Mouse (Mus musculus) liver, embryonic 13.5 days (tissue): Measurements from ENCODE around the gene Zhx3. TPM values are rescaled to one million over a fixed set of nuclear protein-coding genes. Genes with fewer than 3 reads are reported as not detected.

Experiments used
- ATAC-seq: fragments of 200-750 bp; cut with Nextera tagmentation; 2 replicates; pipeline ENCODE4 v1.8.0; 2017; ENCODE audit warnings: low read depth, mild to moderate bottlenecking, moderate number of reproducible peaks, moderate library complexity
- DNase-seq: peaks from one replicate; pipeline ENCODE4 v3.0.0; 2022
- H3K27ac ChIP-seq: fragments of 300-500 bp; sonication (generic); 2 replicates; pipeline ENCODE4 v1.5.1; 2015; ENCODE audit warnings: moderate library complexity, mild to moderate bottlenecking, inconsistent platforms
- H3K27me3 ChIP-seq: fragments of 300-500 bp; sonication (generic); 2 replicates; pipeline ENCODE4 v1.6.1; 2015; ENCODE audit warnings: mild to moderate bottlenecking, inconsistent platforms
- H3K36me3 ChIP-seq: fragments of 300-500 bp; sonication (generic); 2 replicates; pipeline ENCODE4 v1.6.1; 2015; ENCODE audit warnings: mild to moderate bottlenecking, inconsistent platforms
- H3K4me1 ChIP-seq: fragments of 300-500 bp; sonication (generic); replicated peaks from 2 replicates; pipeline ENCODE4 v1.6.1; 2015; ENCODE audit warnings: inconsistent platforms
- H3K4me2 ChIP-seq: fragments of 300-500 bp; sonication (generic); 2 replicates; pipeline ENCODE4 v1.6.1; 2015; ENCODE audit warnings: inconsistent platforms, mild to moderate bottlenecking, moderate library complexity
- H3K4me3 ChIP-seq: fragments of 300-500 bp; sonication (generic); replicated peaks from 2 replicates; pipeline ENCODE4 v1.5.1; 2015; ENCODE audit warnings: mild to moderate bottlenecking, inconsistent platforms
- H3K9ac ChIP-seq: fragments of 300-500 bp; sonication (generic); 2 replicates; pipeline ENCODE4 v1.6.1; 2015; ENCODE audit warnings: mild to moderate bottlenecking, inconsistent platforms
- H3K9me3 ChIP-seq: fragments of 300-500 bp; sonication (generic); replicated peaks from 2 replicates; pipeline ENCODE4 v1.6.1; 2016; ENCODE audit warnings: inconsistent platforms
- WGBS: fragments of 180-500 bp; shearing (Covaris S2); methylation state at CpG from one replicate; pipeline ENCODE4 v1.1.7; 2015; ENCODE audit not compliant: insufficient replicate concordance; 5-methylcytosine and 5-hydroxymethylcytosine counted together
- polyA plus RNA-seq: library from polyadenylated mRNA; unstranded; fragments of >200 nt; fragmentation: Nextera tagmentation; extraction: Ambion mirVana; gene quantifications from 2 replicates; pipeline ENCODE4 v1.2.1, GENCODE M21; 2015

The Zhx3 gene
- polyA plus RNA-seq, 1 experiment from 2014 or later, result 2.1 TPM

- Histone ChIP-seq H3K36me3 (no peaks in the 10 kb centered on the region), H3K27ac (no peak overlapping the region), H3K9ac (no peak overlapping the region), H3K4me2 (no peak overlapping the region), H3K4me1 (no peaks in the 10 kb centered on the region), H3K27me3 (no peaks in the 10 kb centered on the region), H3K9me3 (no peaks in the 10 kb centered on the region), H3K4me3 (no peak overlapping the region)
- ATAC-seq (no peak), DNase-seq (no peak)
These were observed 18.1 kb downstream of the Zhx3 start for GRCm38 (mm10) chr2:160854687-160855086.

GRCm38 (mm10) chr2:160850360-160850759 lies 22.4 kb downstream of the Zhx3 start:
- Histone ChIP-seq H3K27me3 (no peaks in the 10 kb centered on the region), H3K9me3 (no peaks in the 10 kb centered on the region), H3K4me1 (no peaks in the 10 kb centered on the region), H3K4me2 (no peak overlapping the region), H3K9ac (no peak overlapping the region), H3K4me3 (no peak overlapping the region), H3K27ac (no peak overlapping the region), H3K36me3 (no peaks in the 10 kb centered on the region)
- WGBS, result 62% methylated on average over 3 of the region's 3 CpGs
- no peak for DNase-seq
- ATAC-seq, result no peak

- no peak for DNase-seq
These were observed 23.1 kb downstream of the Zhx3 start for GRCm38 (mm10) chr2:160849617-160850240.

GRCm38 (mm10) chr2:160848186-160848585 lies 24.6 kb downstream of the Zhx3 start:
- Histone ChIP-seq H3K9me3 (no peaks in the 10 kb centered on the region), H3K27ac (no peak overlapping the region), H3K27me3 (no peaks in the 10 kb centered on the region), H3K4me2 (no peak overlapping the region), H3K9ac (no peak overlapping the region), H3K4me3 (no peak overlapping the region), H3K4me1 (no peaks in the 10 kb centered on the region), H3K36me3 (no peaks in the 10 kb centered on the region)
- DNase-seq (no peak), ATAC-seq (no peak)
- WGBS, result 70% methylated on average over 2 of the region's 2 CpGs

More at GRCm38 (mm10) chr2:160849617-160850240, 23.1 kb downstream of the Zhx3 start:
- no peaks in the 10 kb centered on the region for H3K27me3 ChIP-seq
- H3K9ac ChIP-seq, result no peak overlapping the region
- no peak overlapping the region for H3K4me3 ChIP-seq
- no peaks in the 10 kb centered on the region for H3K9me3 ChIP-seq
- H3K36me3 ChIP-seq, result no peaks in the 10 kb centered on the region
- no peak overlapping the region for H3K4me2 ChIP-seq
- no peak overlapping the region for H3K27ac ChIP-seq
- no peak for ATAC-seq
- H3K4me1 ChIP-seq, result no peaks in the 10 kb centered on the region
- WGBS, result 55% methylated on average over 3 of the region's 3 CpGs

GRCm38 (mm10) chr2:160847664-160848063 lies 25.1 kb downstream of the Zhx3 start:
- no peaks in the 10 kb centered on the region for H3K4me1 ChIP-seq
- DNase-seq (no peak), ATAC-seq (no peak)

GRCm38 (mm10) chr2:160840838-160841237 lies 32.0 kb downstream of the Zhx3 start:
- no peak for ATAC-seq
- DNase-seq, result no peak
- H3K4me2 ChIP-seq, result no peak overlapping the region
- no peaks in the 10 kb centered on the region for H3K36me3 ChIP-seq
- no peak overlapping the region for H3K9ac ChIP-seq
- H3K4me1 ChIP-seq, result no peaks in the 10 kb centered on the region
- H3K4me3 ChIP-seq, result no peak overlapping the region
- no peaks in the 10 kb centered on the region for H3K9me3 ChIP-seq
- no peaks in the 10 kb centered on the region for H3K27me3 ChIP-seq
- no peak overlapping the region for H3K27ac ChIP-seq

More at GRCm38 (mm10) chr2:160847664-160848063, 25.1 kb downstream of the Zhx3 start:
- no peak overlapping the region for H3K4me2 ChIP-seq
- no peaks in the 10 kb centered on the region for H3K27me3 ChIP-seq
- no peak overlapping the region for H3K4me3 ChIP-seq
- 56% methylated on average over 1 of the region's 1 CpGs for WGBS
- H3K36me3 ChIP-seq, result no peaks in the 10 kb centered on the region
- no peak overlapping the region for H3K27ac ChIP-seq
- no peak overlapping the region for H3K9ac ChIP-seq
- no peaks in the 10 kb centered on the region for H3K9me3 ChIP-seq

- Histone ChIP-seq H3K4me1 (no peaks in the 10 kb centered on the region), H3K27ac (no peak overlapping the region), H3K4me3 (no peak overlapping the region), H3K9ac (no peak overlapping the region), H3K4me2 (no peak overlapping the region), H3K9me3 (no peaks in the 10 kb centered on the region), H3K27me3 (no peaks in the 10 kb centered on the region), H3K36me3 (no peaks in the 10 kb centered on the region)
- ATAC-seq, result no peak
- no peak for DNase-seq
- 49% methylated on average over 1 of the region's 1 CpGs for WGBS
These were observed 62.0 kb downstream of the Zhx3 start for GRCm38 (mm10) chr2:160810802-160811201.

- Histone ChIP-seq H3K9me3 (no peaks in the 10 kb centered on the region), H3K4me2 (no peak overlapping the region), H3K4me3 (no peak overlapping the region), H3K27me3 (no peaks in the 10 kb centered on the region), H3K4me1 (no peaks in the 10 kb centered on the region), H3K27ac (no peak overlapping the region), H3K9ac (no peak overlapping the region), H3K36me3 (no peaks in the 10 kb centered on the region)
- no peak for ATAC-seq
- DNase-seq, result no peak
These were observed 62.4 kb downstream of the Zhx3 start for GRCm38 (mm10) chr2:160810376-160810775.

- Histone ChIP-seq H3K9me3 (no peaks in the 10 kb centered on the region), H3K4me2 (no peak overlapping the region), H3K4me1 (no peaks in the 10 kb centered on the region), H3K4me3 (no peak overlapping the region), H3K27me3 (no peaks in the 10 kb centered on the region), H3K27ac (no peak overlapping the region), H3K9ac (no peak overlapping the region), H3K36me3 (no peaks in the 10 kb centered on the region)
- DNase-seq (no peak), ATAC-seq (no peak)
- WGBS, result 44% methylated on average over 3 of the region's 3 CpGs
These were observed 66.7 kb downstream of the Zhx3 start for GRCm38 (mm10) chr2:160806091-160806521.

GRCm38 (mm10) chr2:160804794-160805527 lies 67.8 kb downstream of the Zhx3 start:
- ATAC-seq, result no peak
- Histone ChIP-seq H3K9me3 (no peaks in the 10 kb centered on the region), H3K27ac (no peak overlapping the region), H3K4me2 (no peak overlapping the region), H3K36me3 (no peaks in the 10 kb centered on the region), H3K4me3 (no peak overlapping the region), H3K27me3 (no peaks in the 10 kb centered on the region), H3K9ac (no peak overlapping the region), H3K4me1 (no peaks in the 10 kb centered on the region)
- WGBS, result 64% methylated on average over 4 of the region's 4 CpGs
- DNase-seq, result no peak

GRCm38 (mm10) chr2:160802326-160802725 lies 70.5 kb downstream of the Zhx3 start:
- H3K9me3 ChIP-seq, result no peaks in the 10 kb centered on the region
- no peak for DNase-seq
- no peak overlapping the region for H3K27ac ChIP-seq
- H3K4me1 ChIP-seq, result no peaks in the 10 kb centered on the region
- no peak overlapping the region for H3K9ac ChIP-seq
- no peak for ATAC-seq
- H3K27me3 ChIP-seq, result no peaks in the 10 kb centered on the region
- no peak overlapping the region for H3K4me3 ChIP-seq
- no peaks in the 10 kb centered on the region for H3K36me3 ChIP-seq
- no peak overlapping the region for H3K4me2 ChIP-seq
- 85% methylated on average over 3 of the region's 3 CpGs for WGBS

- Histone ChIP-seq H3K4me3 (no peak overlapping the region), H3K4me2 (no peak overlapping the region), H3K27ac (no peak overlapping the region), H3K9me3 (no peaks in the 10 kb centered on the region), H3K4me1 (no peaks in the 10 kb centered on the region), H3K27me3 (no peaks in the 10 kb centered on the region), H3K36me3 (no peaks in the 10 kb centered on the region), H3K9ac (no peak overlapping the region)
- 62% methylated on average over 1 of the region's 1 CpGs for WGBS
- DNase-seq (no peak), ATAC-seq (no peak)
These were observed 71.8 kb downstream of the Zhx3 start for GRCm38 (mm10) chr2:160800967-160801366.
